Mouse (Mus musculus) heart, embryonic 14.5 days (tissue): ENCODE measurements around the gene Gm20503. TPM values are rescaled to one million over a fixed set of nuclear protein-coding genes. Genes with fewer than 3 reads are reported as not detected.
A peak's percentile ranks its signal among the peaks of the same experiment; 100 is the strongest.

Source experiments
- ATAC-seq: fragments of 200-750 bp; cut with Nextera tagmentation; 2 replicates; pipeline ENCODE4 v1.8.0; 2017; ENCODE audit warnings: low read depth, moderate TSS enrichment; ENCODE audit not compliant: insufficient number of reproducible peaks, insufficient read depth, low FRiP score
- H3K27ac ChIP-seq, 2 experiments: fragments of 200-500 bp in 1 of 2; fragments of 300-500 bp in 1 of 2; sonication (generic) in 1 of 2; replicated peaks in 1 of 2; 2 replicates each; pipeline ENCODE4 v1.5.1; 2012 to 2014; ENCODE audit warnings: low read depth in 2 of 2, low read length in 2 of 2, control low read depth in 1 of 2, mild to moderate bottlenecking in 1 of 2, mixed read lengths in 1 of 2; ENCODE audit not compliant: control insufficient read depth in 1 of 2, insufficient read depth in 1 of 2
- H3K27me3 ChIP-seq: fragments of 300-500 bp; sonication (generic); 2 replicates; pipeline ENCODE4 v1.6.1; 2014; ENCODE audit warnings: mild to moderate bottlenecking, low read length, control low read depth; ENCODE audit not compliant: control insufficient read depth, insufficient read depth
- H3K36me3 ChIP-seq: fragments of 300-500 bp; sonication (generic); 2 replicates; pipeline ENCODE4 v1.6.1; 2014; ENCODE audit warnings: mild to moderate bottlenecking, control low read depth, low read length, mixed read lengths; ENCODE audit not compliant: control insufficient read depth, insufficient read depth
- H3K4me1 ChIP-seq, 2 experiments: fragments of 200-500 bp in 1 of 2; fragments of 300-500 bp in 1 of 2; sonication (generic) in 1 of 2; 2 replicates each; pipeline ENCODE4 v1.6.1; 2012 to 2014; ENCODE audit warnings: low read length in 2 of 2, control low read depth in 1 of 2, mixed read lengths in 1 of 2; ENCODE audit not compliant: control insufficient read depth in 2 of 2, insufficient read depth in 2 of 2
- H3K4me2 ChIP-seq: fragments of 300-500 bp; sonication (generic); 2 replicates; pipeline ENCODE4 v1.6.1; 2014; ENCODE audit warnings: mild to moderate bottlenecking, low read length
- H3K4me3 ChIP-seq, 2 experiments: fragments of 200-500 bp in 1 of 2; fragments of 300-500 bp in 1 of 2; sonication (generic) in 1 of 2; 2 replicates each; pipeline ENCODE4 v1.5.1; 2012 to 2014; ENCODE audit warnings: low read length in 2 of 2, mild to moderate bottlenecking in 2 of 2, control low read depth in 1 of 2, low read depth in 1 of 2, moderate library complexity in 1 of 2; ENCODE audit not compliant: control insufficient read depth in 1 of 2, insufficient read depth in 1 of 2
- H3K9ac ChIP-seq: fragments of 300-500 bp; sonication (generic); 2 replicates; pipeline ENCODE4 v1.6.1; 2014; ENCODE audit warnings: mild to moderate bottlenecking, low read length
- H3K9me3 ChIP-seq: fragments of 300-500 bp; sonication (generic); 2 replicates; pipeline ENCODE4 v1.6.1; 2016; ENCODE audit warnings: low read length, control low read depth; ENCODE audit not compliant: control insufficient read depth
- WGBS: fragments of 180-500 bp; shearing (Covaris S2); extraction: QIAGEN DNeasy Blood & Tissue Kit; methylation state at CpG from one replicate; pipeline ENCODE4 v1.1.7; 2014; 5-methylcytosine and 5-hydroxymethylcytosine counted together
- polyA plus RNA-seq: library from polyadenylated mRNA; unstranded; fragments of >200 nt; fragmentation: Nextera tagmentation; extraction: Ambion mirVana; gene quantifications from 2 replicates; pipeline ENCODE4 v1.2.1, GENCODE M21; 2014

The Gm20503 gene
- polyA plus RNA-seq, 1 experiment from 2014 or later = 12.2 TPM

DNA sequence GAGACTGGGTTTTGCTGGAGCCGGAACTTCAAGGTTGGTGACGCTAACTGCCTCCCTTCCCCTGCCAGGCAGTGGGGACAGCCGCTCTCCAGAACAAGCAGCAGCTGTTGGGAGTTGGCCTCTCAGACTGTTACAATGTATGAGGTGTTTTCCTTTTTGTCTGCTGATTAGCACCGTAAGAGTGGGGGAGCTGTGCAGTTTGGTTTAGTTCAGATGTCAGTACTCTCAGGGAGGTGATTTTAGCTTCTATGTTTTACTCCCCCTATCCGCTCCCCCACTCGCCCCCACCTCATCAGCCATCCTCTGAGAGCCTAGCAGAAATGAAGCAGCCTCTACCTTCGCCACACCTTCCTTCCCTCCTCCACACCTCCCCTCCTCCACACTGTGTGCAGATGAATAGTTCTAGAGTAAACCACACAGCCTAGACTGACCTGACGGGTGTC lies 7.7 kb upstream of the Gm20503 start:
- Histone ChIP-seq H3K36me3 (no peaks in the 10 kb centered on the region), H3K4me3 (no peak overlapping the region), H3K9ac (no peak overlapping the region), H3K27ac (no peak overlapping the region), H3K27me3 (no peaks in the 10 kb centered on the region), H3K4me2 (no peak overlapping the region), H3K9me3 (no peaks in the 10 kb centered on the region), H3K4me1 (peaks cover 3 to 5% of the 10 kb centered on the region in 2 experiments)
- no peak for ATAC-seq
- WGBS = 56% methylated on average over 8 of the region's 8 CpGs

DNA sequence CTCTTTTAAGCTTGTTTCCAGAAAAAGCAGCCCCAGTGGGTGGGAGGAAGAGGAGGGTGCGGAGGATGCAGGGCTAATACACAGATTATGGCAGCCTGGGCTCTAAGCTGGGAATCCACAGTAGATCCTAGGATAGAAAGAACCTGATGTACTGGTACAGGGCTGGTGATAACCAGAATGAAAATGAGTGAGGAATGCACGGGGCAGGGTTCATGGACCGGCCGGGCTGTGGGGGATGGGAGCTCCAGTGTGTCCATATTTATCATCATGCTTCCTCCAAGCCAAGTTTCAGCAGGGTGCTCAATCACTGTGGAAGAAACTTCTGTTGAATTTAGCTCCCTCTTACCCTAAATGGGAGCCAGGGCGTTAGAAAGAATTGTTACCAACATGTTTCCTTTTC lies 5.9 kb upstream of the Gm20503 start:
- WGBS = 38% methylated on average over 5 of the region's 5 CpGs
- H3K9ac ChIP-seq = no peak overlapping the region
- no peak overlapping the region for H3K4me3 ChIP-seq
- H3K27ac ChIP-seq = no peak overlapping the region
- no peak for ATAC-seq
- H3K36me3 ChIP-seq = no peaks in the 10 kb centered on the region
- H3K4me1 ChIP-seq = peaks cover 2 to 5% of the 10 kb centered on the region in 2 experiments
- H3K9me3 ChIP-seq = no peaks in the 10 kb centered on the region
- no peaks in the 10 kb centered on the region for H3K27me3 ChIP-seq
- H3K4me2 ChIP-seq = no peak overlapping the region

DNA sequence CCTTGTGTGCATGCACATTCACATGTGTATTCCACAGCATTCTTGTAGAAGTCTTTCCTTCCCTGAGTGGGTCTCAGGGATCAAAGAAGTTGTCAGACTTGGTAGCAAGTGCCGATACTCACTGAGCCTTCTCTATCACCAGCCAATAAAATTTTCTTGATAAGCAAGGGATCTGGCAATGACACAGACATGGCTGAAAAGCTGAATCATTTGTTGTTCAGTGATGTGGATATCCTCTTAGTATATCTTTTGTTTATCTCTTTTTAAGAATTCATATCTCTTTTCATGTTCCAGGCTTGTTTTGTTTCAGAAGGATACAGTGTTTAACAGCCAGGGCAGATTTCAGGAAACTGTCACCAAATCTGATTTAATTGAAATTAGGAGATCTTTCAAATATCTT lies 4.3 kb upstream of the Gm20503 start:
- H3K9ac ChIP-seq = no peak overlapping the region
- H3K4me1 ChIP-seq = peaks cover 2 to 5% of the 10 kb centered on the region in 2 experiments; a peak in 3 of 4 replicates
- no peak overlapping the region for H3K27ac ChIP-seq
- no peak overlapping the region for H3K4me3 ChIP-seq
- H3K9me3 ChIP-seq = no peaks in the 10 kb centered on the region
- H3K36me3 ChIP-seq = no peaks in the 10 kb centered on the region
- H3K27me3 ChIP-seq = no peaks in the 10 kb centered on the region
- 70% methylated on average over 1 of the region's 1 CpGs for WGBS
- ATAC-seq = no peak
- H3K4me2 ChIP-seq = no peak overlapping the region

DNA sequence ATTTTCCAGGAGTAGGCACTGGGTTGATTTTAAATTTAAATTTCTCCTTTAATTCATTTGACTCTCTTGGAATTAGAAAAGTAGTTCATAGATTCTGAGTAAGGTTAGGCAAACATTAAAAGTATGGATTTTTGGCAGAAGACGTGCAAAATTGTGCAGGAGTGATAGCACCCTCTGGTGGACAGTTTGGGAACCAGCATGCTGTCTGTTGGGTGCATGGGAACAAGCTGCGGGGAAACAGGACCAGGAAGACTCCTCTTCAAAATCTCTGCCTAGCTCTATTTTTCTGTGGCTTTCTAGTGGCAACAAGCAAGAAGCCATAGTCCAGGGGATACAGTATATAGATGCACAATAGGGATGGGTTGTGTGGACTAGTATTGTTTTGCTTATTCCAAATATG lies 3.3 kb upstream of the Gm20503 start:
- no peaks in the 10 kb centered on the region for H3K9me3 ChIP-seq
- H3K36me3 ChIP-seq = no peaks in the 10 kb centered on the region
- 15% methylated on average over 2 of the region's 2 CpGs for WGBS
- no peak overlapping the region for H3K4me2 ChIP-seq
- peaks cover 4 to 15% of the 10 kb centered on the region in 2 experiments; a peak in 3 of 4 replicates for H3K4me1 ChIP-seq
- no peak overlapping the region for H3K27ac ChIP-seq
- no peak overlapping the region for H3K9ac ChIP-seq
- H3K27me3 ChIP-seq = no peaks in the 10 kb centered on the region
- ATAC-seq = no peak
- H3K4me3 ChIP-seq = no peak overlapping the region

DNA sequence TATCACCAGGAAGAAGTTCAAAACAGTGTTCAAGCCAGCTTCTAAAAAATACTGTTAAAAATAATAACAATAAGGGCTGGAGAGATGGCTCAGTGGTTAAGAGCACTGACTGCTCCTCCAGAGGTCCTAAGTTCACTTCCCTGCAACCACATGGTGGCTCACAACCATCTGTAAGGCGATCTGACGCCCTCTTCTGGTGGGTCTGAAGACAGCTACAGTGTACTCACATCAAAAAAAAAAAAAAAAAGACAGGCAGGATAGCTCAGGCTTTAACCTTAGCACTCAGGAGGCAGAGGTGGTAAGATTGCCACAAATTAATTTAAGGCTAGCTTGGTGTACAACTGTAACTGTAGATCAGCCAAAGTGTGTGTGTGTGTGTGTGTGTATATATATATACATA lies 2.4 kb upstream of the Gm20503 start:
- ATAC-seq = no peak
- H3K9ac ChIP-seq = no peak overlapping the region
- no peak overlapping the region for H3K27ac ChIP-seq
- H3K36me3 ChIP-seq = no peaks in the 10 kb centered on the region
- no peaks in the 10 kb centered on the region for H3K27me3 ChIP-seq
- no peak overlapping the region for H3K4me2 ChIP-seq
- 0% methylated on average over 2 of the region's 2 CpGs for WGBS
- H3K4me1 ChIP-seq = peaks cover 5 to 25% of the 10 kb centered on the region in 2 experiments; a peak in 3 of 4 replicates
- H3K9me3 ChIP-seq = no peaks in the 10 kb centered on the region
- no peak overlapping the region for H3K4me3 ChIP-seq

DNA sequence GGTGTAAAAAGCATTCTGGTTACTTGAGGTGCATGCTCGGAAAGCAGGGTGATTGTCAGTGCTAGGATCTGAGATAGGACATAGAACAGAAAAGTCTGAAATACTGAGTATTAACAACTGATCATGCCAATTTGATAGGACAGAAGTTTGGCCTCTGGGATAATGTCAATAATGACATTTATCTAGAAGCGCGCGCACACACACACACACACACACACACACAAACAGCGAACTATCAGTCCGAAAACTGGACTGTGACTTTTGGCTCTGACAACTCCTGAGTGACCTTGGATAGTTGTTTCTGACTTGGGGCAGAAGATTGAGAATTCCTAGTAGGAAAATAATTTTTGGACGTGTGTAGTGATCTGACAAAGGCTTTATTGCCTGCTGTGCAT lies 793 bp downstream of the Gm20503 start:
- WGBS = 22% methylated on average over 7 of the region's 7 CpGs
- peak overlapping the region in 1 of 2 experiments; percentile 87; a peak in 1 of 4 replicates for H3K27ac ChIP-seq
- H3K4me3 ChIP-seq = peak overlapping the region; percentile 74 to 82
- peak overlapping the region; percentile 88 for H3K9ac ChIP-seq
- no peaks in the 10 kb centered on the region for H3K36me3 ChIP-seq
- no peak for ATAC-seq
- H3K27me3 ChIP-seq = no peaks in the 10 kb centered on the region
- peaks cover 8 to 22% of the 10 kb centered on the region in 2 experiments for H3K4me1 ChIP-seq
- H3K4me2 ChIP-seq = peak overlapping the region; percentile 92
- H3K9me3 ChIP-seq = no peaks in the 10 kb centered on the region

DNA sequence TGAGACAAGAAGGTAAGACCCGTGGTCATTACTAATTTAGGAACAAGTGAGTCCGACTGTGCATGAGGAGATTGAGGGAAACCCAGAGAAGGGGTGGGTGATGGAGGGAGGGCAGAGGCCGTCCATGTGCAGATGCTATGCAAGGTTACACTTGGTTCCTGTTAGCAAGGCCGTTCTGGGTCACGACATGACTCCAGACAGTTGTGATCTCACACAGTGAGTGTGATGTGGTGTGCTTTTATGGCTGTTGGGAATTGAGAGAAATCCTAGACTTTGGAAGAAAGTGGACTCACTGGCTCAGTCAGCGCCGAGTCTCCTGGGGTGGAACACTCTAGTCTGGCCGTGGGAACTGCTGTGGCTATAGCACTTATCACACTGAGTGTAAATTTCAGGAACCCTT lies 3.2 kb downstream of the Gm20503 start:
- Histone ChIP-seq H3K27me3 (no peaks in the 10 kb centered on the region), H3K9ac (no peak overlapping the region), H3K27ac (no peak overlapping the region), H3K4me3 (no peak overlapping the region), H3K4me1 (peaks cover 11 to 34% of the 10 kb centered on the region in 2 experiments), H3K9me3 (no peaks in the 10 kb centered on the region), H3K4me2 (no peak overlapping the region), H3K36me3 (no peaks in the 10 kb centered on the region)
- 59% methylated on average over 8 of the region's 8 CpGs for WGBS
- no peak for ATAC-seq

DNA sequence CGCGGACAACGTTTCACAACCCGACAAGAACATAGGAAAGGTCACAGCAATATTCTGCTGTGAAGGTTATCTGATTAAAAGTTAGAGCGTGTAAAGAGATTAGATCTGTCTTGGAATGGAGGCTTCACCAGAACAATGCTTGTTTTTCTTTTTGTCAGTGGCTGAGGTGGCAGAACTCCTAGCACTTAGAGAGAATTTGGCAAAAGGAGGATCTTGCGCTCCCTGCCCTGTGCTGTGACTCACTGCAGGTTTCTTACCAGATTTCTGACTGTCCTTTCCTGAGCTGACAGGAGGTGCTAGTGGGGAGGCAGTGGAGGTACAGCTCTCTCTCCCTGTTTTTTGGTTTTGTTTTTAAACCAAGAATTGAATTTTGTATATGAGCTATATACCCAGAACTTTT lies 4.0 kb downstream of the Gm20503 start:
- Histone ChIP-seq H3K27me3 (no peaks in the 10 kb centered on the region), H3K9ac (no peak overlapping the region), H3K4me2 (no peak overlapping the region), H3K27ac (no peak overlapping the region), H3K9me3 (no peaks in the 10 kb centered on the region), H3K4me3 (no peak overlapping the region), H3K4me1 (peaks cover 13 to 37% of the 10 kb centered on the region in 2 experiments), H3K36me3 (no peaks in the 10 kb centered on the region)
- ATAC-seq = no peak
- WGBS = 80% methylated on average over 6 of the region's 6 CpGs
